Mouse (Mus musculus): Measurements from ENCODE around the gene Naif1. TPM values are rescaled to one million over a fixed set of nuclear protein-coding genes. Genes with fewer than 3 reads are reported as not detected.
A peak's percentile ranks its signal among the peaks of the same experiment; 100 is the strongest.
"Not testable (repeated sequence)": the region's sequence is repeated elsewhere in the genome, so short reads cannot be mapped to it uniquely, and the experiment has no call there.

Naif1 gene
- total RNA-seq, 1 experiment from 2014 or later: 4.4 TPM

- ATAC-seq (replicated peaks; ENCODE audit: insufficient number of reproducible peaks, low FRiP score, low TSS enrichment, poor library complexity, severe bottlenecking): peak; percentile 64
Observed at GRCm38 (mm10) chr2:32487124-32487623, 36.9 kb downstream of the Naif1 start.

GRCm38 (mm10) chr2:32488679-32489078 is 38.4 kb downstream of the Naif1 start:
- peak; percentile 72; the same call in 1 of the 2 replicates for ATAC-seq (replicated peaks; ENCODE audit: insufficient number of reproducible peaks, low FRiP score, low TSS enrichment, poor library complexity, severe bottlenecking)

DNA sequence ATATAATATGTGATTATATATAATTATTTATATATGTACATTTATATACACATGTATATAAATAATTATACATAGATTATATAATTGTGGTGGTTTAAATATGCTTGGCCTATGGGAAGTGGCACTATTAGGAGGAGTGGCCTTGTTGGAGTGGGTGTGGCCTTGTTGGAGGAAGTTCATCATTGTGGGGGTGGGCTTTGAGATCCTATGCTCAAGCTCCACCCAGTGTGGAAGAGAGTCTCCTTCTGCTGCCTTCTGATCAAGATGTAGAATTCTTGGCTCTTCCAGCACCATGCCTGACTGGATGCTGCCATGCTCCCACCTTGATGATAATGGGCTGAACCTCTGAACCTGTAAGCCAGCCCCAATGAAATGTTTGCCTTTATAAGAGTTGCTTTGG is 40.5 kb downstream of the Naif1 start:
- not testable (repeated sequence) for ATAC-seq (replicated peaks; ENCODE audit: insufficient number of reproducible peaks, low FRiP score, low TSS enrichment, poor library complexity, severe bottlenecking)

- no peak for ATAC-seq (replicated peaks; ENCODE audit: insufficient number of reproducible peaks, low FRiP score, low TSS enrichment, poor library complexity, severe bottlenecking)
Observed at GRCm38 (mm10) chr2:32492661-32493060, 42.4 kb downstream of the Naif1 start.

GRCm38 (mm10) chr2:32493301-32493701 is 43.0 kb downstream of the Naif1 start:
- peak; percentile 23; the same call in 1 of the 2 replicates for ATAC-seq (replicated peaks; ENCODE audit: insufficient number of reproducible peaks, low FRiP score, low TSS enrichment, poor library complexity, severe bottlenecking)

GRCm38 (mm10) chr2:32494522-32494921 is 44.3 kb downstream of the Naif1 start:
- no peak for ATAC-seq (replicated peaks; ENCODE audit: insufficient number of reproducible peaks, low FRiP score, low TSS enrichment, poor library complexity, severe bottlenecking)

DNA sequence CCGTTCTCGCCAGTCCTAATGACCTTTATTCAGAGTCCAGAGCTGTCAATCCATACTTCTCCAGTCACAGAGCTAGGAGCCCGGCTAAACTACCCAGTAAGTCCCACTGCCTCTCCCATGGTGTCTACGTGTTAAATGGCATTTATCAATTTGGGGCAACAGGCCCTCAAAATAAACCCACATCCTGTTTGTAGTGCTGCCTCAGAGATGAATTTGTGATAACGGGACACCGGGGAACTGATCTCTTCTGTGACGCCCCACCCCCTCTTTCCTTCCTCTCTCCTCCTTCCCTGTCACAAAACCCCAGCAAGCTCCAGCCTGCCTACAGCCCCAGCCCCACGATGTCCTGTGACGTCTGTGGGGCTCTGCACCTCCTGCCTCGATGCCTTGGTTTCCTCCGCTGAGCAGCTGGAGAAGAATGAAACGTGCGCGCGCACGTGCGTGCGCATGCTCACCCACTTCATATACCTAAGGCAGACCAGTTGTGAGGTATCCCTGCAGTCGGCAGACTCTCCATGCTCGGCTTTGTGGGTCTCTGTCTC is 45.0 kb downstream of the Naif1 start:
- peak; percentile 65 for ATAC-seq (replicated peaks; ENCODE audit: insufficient number of reproducible peaks, low FRiP score, low TSS enrichment, poor library complexity, severe bottlenecking)

GRCm38 (mm10) chr2:32496190-32496589 is 45.9 kb downstream of the Naif1 start:
- ATAC-seq (replicated peaks; ENCODE audit: insufficient number of reproducible peaks, low FRiP score, low TSS enrichment, poor library complexity, severe bottlenecking): 0 out of 2 replicates have a peak, but pooled peaks have one; percentile 7

GRCm38 (mm10) chr2:32499365-32499764 is 49.1 kb downstream of the Naif1 start:
- ATAC-seq (replicated peaks; ENCODE audit: insufficient number of reproducible peaks, low FRiP score, low TSS enrichment, poor library complexity, severe bottlenecking): no peak

- ATAC-seq (replicated peaks; ENCODE audit: insufficient number of reproducible peaks, low FRiP score, low TSS enrichment, poor library complexity, severe bottlenecking): no peak
Observed at GRCm38 (mm10) chr2:32500461-32500860, 50.2 kb downstream of the Naif1 start.

GRCm38 (mm10) chr2:32501754-32502324 is 51.6 kb downstream of the Naif1 start:
- ATAC-seq (replicated peaks; ENCODE audit: insufficient number of reproducible peaks, low FRiP score, low TSS enrichment, poor library complexity, severe bottlenecking): no peak

- no peak for ATAC-seq (replicated peaks; ENCODE audit: insufficient number of reproducible peaks, low FRiP score, low TSS enrichment, poor library complexity, severe bottlenecking)
Observed at GRCm38 (mm10) chr2:32502843-32503242, 52.6 kb downstream of the Naif1 start.

DNA sequence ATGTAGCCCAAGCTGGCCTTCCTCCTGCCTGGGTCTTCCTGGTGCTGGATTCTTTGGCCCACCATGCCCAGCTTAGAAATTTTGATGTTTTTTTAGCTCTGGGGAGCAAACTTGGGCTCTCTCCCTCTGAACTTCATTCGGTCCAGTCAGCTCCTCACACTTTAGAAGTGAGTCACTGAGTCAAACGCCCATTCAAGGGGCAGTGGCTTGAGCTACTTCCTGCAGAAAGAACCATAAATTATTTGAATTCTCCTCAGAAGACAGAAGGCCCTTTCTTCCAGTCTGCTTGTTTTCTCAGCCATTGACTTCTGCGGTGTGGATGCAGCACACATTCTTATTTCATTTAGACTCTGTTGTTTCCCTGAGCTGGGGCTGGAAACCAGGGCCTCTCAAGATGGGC is 53.3 kb downstream of the Naif1 start:
- no peak for ATAC-seq (replicated peaks; ENCODE audit: insufficient number of reproducible peaks, low FRiP score, low TSS enrichment, poor library complexity, severe bottlenecking)

DNA sequence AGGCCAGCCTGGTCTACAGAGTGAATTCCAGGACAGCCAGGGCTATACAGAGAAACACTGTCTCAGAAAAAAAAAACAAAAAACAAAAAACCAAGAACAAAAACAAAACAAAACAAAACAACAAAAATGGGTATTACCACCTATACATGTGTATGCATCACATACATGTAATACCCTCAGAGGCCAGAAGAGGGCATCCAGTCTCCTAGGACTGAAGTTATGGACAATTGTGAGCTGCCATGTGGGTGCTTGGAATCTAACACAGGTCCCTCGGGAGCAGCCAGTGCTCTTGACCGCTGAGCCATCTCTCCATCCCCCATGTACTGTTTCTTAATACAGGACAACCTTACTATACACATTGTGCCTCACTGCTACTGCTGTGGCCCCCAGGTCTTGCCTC is 55.3 kb downstream of the Naif1 start:
- no peak for ATAC-seq (replicated peaks; ENCODE audit: insufficient number of reproducible peaks, low FRiP score, low TSS enrichment, poor library complexity, severe bottlenecking)

Other genes starting within 250 kb of the Naif1 start
- gene Pomt1, start 213.9 kb upstream of the Naif1 start, total RNA-seq (2017): 3.8 to 10.1 TPM (median 8.4 TPM) in 3 replicates
- 23.0 to 35.3 TPM (median 26.8 TPM) in 3 replicates for gene Uck1, start 190.3 kb upstream of the Naif1 start, total RNA-seq (2017)
- 55.3 to 73.2 TPM (median 60.2 TPM) in 3 replicates for gene Golga2, start 163.1 kb upstream of the Naif1 start, total RNA-seq (2017)
- gene Swi5, start 162.4 kb upstream of the Naif1 start, total RNA-seq (2017): 108 to 121 TPM (median 114 TPM) in 3 replicates
- 47.7 to 111 TPM (median 96.8 TPM) in 3 replicates for gene Ciz1, start 98.1 kb upstream of the Naif1 start, total RNA-seq (2017)
- gene Dnm1, start 97.1 kb upstream of the Naif1 start, total RNA-seq (2017): not detected in 3 replicates
- 9.7 to 24.0 TPM (median 21.3 TPM) in 3 replicates for gene 1110008P14Rik, start 68.5 kb upstream of the Naif1 start, total RNA-seq (2017)
- gene Lcn2, start 62.2 kb upstream of the Naif1 start, total RNA-seq (2017): 1.6 TPM in 1 of 3 replicates, not detected in the others
- 2.2 to 7.0 TPM (median 3.6 TPM) in 3 replicates for gene Ptges2, start 54.6 kb upstream of the Naif1 start, total RNA-seq (2017)
- gene Slc25a25, start 988 bp downstream of the Naif1 start, total RNA-seq (2017): 27.4 to 47.7 TPM (median 28.0 TPM) in 3 replicates
- gene Fam102a, start 84.9 kb downstream of the Naif1 start, total RNA-seq (2017): 16.5 to 33.7 TPM (median 17.8 TPM) in 3 replicates
- gene Dpm2, start 120.4 kb downstream of the Naif1 start, total RNA-seq (2017): 17.1 to 48.6 TPM (median 38.2 TPM) in 3 replicates
- gene Pip5kl1, start 124.3 kb downstream of the Naif1 start, total RNA-seq (2017): 2.5 TPM in 1 of 3 replicates, not detected in the others
- gene 9430097D07Rik, start 125.2 kb downstream of the Naif1 start, total RNA-seq (2017): not detected in 3 replicates
- 18.7 to 29.4 TPM (median 21.7 TPM) in 3 replicates for gene St6galnac4, start 136.6 kb downstream of the Naif1 start, total RNA-seq (2017)
- gene St6galnac6, start 149.3 kb downstream of the Naif1 start, total RNA-seq (2017): 4.8 to 11.1 TPM (median 10.5 TPM) in 3 replicates
- 0.43 TPM in 1 of 3 replicates, not detected in the others for gene Ak1, start 171.3 kb downstream of the Naif1 start, total RNA-seq (2017)
- gene Eng, start 196.1 kb downstream of the Naif1 start, total RNA-seq (2017): 0.19 to 1.1 TPM (median 0.48 TPM) in 3 replicates